Mouse (Mus musculus) cerebellum, postnatal 14 days (tissue): ENCODE data around the gene Lactbl1.

ENCODE experiments used
- DNase-seq, 2 experiments: peaks; one replicate each; pipeline ENCODE4 v3.0.0; 2021; ENCODE audit warnings: mixed read lengths in 2 of 2

Lactbl1 gene

GRCm38 (mm10) chr4:136636983-136637562 lies 14.7 kb downstream of the Lactbl1 start:
- no peak for DNase-seq

DNA sequence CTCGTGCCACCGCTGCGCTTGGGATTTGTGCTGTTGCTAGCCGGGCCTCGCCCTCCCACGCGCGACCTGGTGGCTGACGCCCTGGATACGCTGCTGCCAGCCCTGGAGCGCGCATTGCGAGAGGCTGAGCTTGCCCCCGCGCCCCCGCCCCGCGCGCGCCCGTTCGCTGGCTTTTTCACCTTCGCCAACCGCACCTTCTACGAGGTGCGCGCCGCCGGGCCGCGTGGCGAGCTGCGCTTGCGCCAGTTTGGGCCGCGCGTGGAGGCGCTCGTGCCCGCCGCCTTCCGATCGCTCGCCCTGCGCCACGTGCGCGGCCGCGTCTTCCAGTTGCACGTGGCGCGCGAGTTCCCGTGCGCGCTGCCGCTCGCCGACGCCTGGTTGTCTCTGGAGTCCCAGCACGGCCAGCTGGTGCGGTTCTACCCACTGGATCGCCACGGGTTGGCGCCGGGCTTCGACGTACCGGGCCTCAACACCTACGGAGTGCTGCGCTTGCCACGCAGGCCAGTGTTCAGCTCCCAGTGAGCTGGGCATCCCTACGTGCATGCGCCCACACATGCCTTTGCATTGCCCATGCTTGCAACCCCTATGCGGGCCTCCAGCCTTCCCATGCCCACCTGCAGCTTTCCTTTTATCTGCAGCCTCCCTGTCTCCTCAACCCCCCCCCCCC lies 15.3 kb downstream of the Lactbl1 start:
- DNase-seq: peak; percentile 87 to 92

- peak in 1 of 2 experiments; percentile 48 for DNase-seq
Measured at GRCm38 (mm10) chr4:136638230-136638750, 15.9 kb downstream of the Lactbl1 start.

- DNase-seq: peak in 1 of 2 experiments; percentile 49
Measured at GRCm38 (mm10) chr4:136638890-136639289, 16.5 kb downstream of the Lactbl1 start.

GRCm38 (mm10) chr4:136648922-136649479 lies 26.6 kb downstream of the Lactbl1 start:
- DNase-seq: peak; percentile 97 to 99

GRCm38 (mm10) chr4:136649480-136650196 lies 27.2 kb downstream of the Lactbl1 start:
- peak; percentile 59 to 71 for DNase-seq

GRCm38 (mm10) chr4:136650261-136650660 lies 27.8 kb downstream of the Lactbl1 start:
- no peak for DNase-seq

GRCm38 (mm10) chr4:136651357-136651811 lies 29.0 kb downstream of the Lactbl1 start:
- peak; percentile 60 to 70 for DNase-seq

GRCm38 (mm10) chr4:136651882-136652527 lies 29.6 kb downstream of the Lactbl1 start:
- DNase-seq: peak; percentile 79 to 82

- peak; percentile 84 to 85 for DNase-seq
Measured at GRCm38 (mm10) chr4:136652528-136652910, 30.1 kb downstream of the Lactbl1 start.

DNA sequence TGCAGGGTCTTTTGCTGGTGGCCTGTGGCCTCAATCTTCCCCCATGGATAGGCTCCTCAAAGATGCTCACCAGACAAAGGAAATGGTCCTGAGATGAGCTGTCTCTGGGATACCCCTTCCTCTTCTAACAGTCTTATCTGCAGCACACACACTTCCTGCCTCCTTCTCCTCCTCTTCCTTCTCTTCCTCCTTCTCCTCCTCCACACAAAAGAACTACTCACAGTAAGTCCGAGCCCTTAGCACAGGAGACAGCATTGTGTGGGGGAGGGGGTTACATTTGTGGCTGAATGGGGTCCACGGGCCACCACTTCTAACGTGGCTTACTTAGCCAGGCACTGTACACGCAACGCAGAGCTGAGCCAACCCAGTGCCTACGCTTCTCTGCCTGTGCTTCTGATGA lies 30.6 kb downstream of the Lactbl1 start:
- DNase-seq: peak; percentile 41 to 46

GRCm38 (mm10) chr4:136653692-136654234 lies 31.3 kb downstream of the Lactbl1 start:
- no peak for DNase-seq

DNA sequence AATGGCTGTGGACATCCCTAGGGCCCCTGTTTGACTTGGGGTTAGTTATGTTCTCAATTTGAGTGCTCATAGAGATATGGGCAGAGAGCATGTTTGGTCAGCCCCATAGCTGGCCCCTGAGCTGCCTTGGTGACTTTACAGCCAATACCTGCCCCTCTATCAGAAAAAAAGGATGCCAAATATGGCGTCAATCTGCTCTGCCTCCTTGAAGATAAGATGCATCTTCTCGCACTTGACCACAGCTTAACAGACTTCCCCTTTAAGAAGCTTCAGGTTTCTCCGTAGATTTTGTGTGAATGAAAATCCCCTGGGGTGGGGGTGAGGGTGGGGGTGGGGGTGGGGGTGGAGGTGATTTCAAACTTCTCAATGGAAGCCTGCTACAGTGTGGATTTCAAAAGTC lies 35.5 kb downstream of the Lactbl1 start:
- DNase-seq: no peak

DNA sequence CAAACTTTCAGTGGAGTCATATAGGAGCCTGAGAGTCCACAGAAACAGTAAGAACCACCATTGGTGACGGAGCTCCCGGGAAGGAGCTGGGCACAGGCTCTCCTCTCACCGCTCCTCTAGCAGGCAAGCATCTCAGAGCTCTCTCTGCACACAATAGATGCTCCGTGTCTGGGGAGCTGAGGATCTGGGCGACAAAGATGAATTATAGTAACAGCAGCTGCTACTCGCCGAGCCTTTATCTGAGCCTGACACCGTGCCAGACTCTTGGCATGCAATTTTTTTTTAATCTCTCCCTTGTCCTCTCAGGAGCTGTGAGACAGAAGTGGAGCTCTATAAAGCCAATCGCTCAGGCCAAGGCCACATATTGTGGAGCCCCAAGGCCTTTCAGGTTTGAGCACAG lies 42.6 kb downstream of the Lactbl1 start:
- DNase-seq: peak; percentile 74 to 79

GRCm38 (mm10) chr4:136666002-136666401 lies 43.6 kb downstream of the Lactbl1 start:
- DNase-seq: peak; percentile 64 to 85

- no peak for DNase-seq
Measured at GRCm38 (mm10) chr4:136667757-136668156, 45.3 kb downstream of the Lactbl1 start.

DNA sequence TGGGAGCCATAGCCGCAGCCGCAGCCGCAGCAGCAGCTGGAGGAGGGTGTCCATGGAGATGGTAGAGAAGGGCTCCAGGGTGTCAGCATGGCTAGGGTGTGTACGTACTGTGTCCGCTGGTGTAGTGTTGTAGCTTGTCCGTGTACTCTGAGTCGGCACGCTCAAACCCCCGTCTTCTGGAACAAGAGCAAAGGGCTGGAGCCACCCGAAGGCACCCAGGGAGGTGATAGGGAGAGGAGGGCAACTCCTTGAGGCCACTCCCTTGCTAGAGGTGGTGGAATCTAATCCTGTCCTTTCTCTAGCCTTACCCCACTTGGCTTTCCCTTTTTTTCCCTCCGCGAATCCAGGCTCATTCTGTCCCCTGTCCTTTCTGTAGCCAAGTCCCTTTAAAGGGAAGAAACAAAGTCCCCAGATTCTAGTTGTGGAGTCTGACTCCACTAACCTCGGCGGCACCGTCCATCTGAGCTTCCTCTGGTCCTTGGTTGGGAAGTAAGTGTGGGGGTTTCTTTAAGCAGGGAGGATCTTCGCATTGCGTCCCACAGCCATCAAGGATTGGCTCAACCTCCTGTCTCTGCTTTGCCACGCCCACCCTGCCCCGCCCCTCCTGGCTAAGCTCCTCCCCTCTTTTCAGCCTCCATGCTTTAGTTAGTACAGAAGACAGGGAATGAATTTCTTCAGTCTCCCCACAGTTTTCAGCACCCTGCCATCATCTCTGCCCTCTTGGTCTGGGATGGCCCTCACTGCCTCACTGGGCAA lies 50.1 kb downstream of the Lactbl1 start:
- DNase-seq: no peak

DNA sequence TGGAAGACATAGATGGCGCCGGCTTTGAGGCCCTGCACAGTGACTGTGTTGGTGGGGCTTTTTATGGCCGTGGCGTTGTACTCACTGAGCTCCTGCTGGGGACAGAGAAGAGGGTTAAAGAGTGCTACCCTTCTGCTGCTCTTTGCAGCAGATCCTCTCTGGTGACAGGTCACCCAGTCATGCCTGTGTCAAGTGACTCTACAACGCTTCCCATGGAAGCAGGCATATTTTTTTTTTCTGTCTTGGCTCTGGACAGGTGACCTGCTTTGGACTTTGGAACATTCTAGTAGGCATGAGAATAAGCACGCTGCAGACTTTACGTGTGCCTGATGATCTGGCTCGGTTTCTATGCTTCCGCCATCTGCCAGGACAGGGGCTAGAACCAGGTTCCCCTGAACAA lies 53.0 kb downstream of the Lactbl1 start:
- no peak for DNase-seq

DNA sequence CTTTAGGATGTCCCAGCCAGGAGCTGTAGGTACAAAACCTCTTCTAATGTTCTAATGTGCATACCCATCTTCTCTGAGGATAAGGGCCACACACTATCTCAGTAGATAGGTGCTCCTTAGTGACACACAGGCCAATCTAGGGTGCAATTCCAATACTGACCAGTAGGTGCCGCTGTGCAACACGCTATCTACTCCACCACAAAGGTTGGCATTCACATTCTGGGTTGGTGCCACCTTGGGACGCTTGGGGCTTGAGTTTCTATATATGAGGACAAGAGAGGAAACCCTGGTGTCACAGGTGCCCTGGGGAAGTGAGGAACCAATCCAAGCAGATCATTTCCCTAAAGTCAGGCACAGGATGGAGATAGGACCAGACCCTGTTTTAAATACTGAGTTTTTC lies 56.1 kb downstream of the Lactbl1 start:
- peak; percentile 97 to 98 for DNase-seq

GRCm38 (mm10) chr4:136679221-136679620 lies 56.8 kb downstream of the Lactbl1 start:
- no peak for DNase-seq

GRCm38 (mm10) chr4:136680641-136681040 lies 58.2 kb downstream of the Lactbl1 start:
- DNase-seq: no peak

DNA sequence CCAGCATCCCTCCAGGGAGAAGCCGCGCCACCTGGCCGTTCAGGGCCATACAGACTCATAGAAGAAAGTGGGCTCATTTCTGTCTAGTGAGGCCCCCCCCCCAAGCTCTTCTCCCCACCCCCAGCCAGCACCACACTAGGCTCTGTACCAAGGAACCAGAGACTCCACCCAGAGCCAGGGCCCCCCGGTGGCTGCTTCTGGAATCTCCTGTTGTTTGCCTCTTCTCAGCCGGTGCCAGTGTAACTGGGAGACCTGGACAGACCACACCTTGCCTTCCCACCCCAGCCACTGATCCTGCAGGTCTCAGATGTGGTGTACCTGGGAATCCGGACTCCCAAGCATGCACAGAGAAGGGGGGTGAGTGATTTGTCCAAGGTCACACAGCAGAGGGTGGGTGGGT lies 62.1 kb downstream of the Lactbl1 start:
- DNase-seq: peak in 1 of 2 experiments; percentile 66
